Mouse (Mus musculus): ENCODE data around the gene Selenos. TPM values are rescaled to one million over a fixed set of nuclear protein-coding genes. Genes with fewer than 3 reads are reported as not detected.

Gene Selenos
- polyA plus RNA-seq, 1 experiment from 2014 or later: 88.0 TPM

- DNase-seq (ENCODE audit: low spot score): no peak
- Histone ChIP-seq H3K9me3 (ENCODE audit: control insufficient read depth, low read length) (no peaks in the 10 kb centered on the region), H3K36me3 (replicated peaks; ENCODE audit: control insufficient read depth, insufficient read depth) (peaks cover 73% of the 10 kb centered on the region), H3K4me3 (replicated peaks; ENCODE audit: low read length) (no peak overlapping the region), H3K4me2 (replicated peaks) (no peak overlapping the region), H3K27ac (no peak overlapping the region), H3K4me1 (replicated peaks; ENCODE audit: control insufficient read depth, insufficient read depth, low read length) (peaks cover 16% of the 10 kb centered on the region), H3K9ac (no peak overlapping the region), H3K27me3 (ENCODE audit: control insufficient read depth, insufficient read depth, low read length) (no peaks in the 10 kb centered on the region)
- 90% methylated on average over 6 of the region's 6 CpGs for WGBS
- ATAC-seq (ENCODE audit: low FRiP score): no peak
Observed at GRCm38 (mm10) chr7:66083757-66084156, 4.3 kb downstream of the Selenos start.

GRCm38 (mm10) chr7:66084546-66084945 is 5.1 kb downstream of the Selenos start:
- H3K27me3 ChIP-seq (ENCODE audit: control insufficient read depth, insufficient read depth, low read length): no peaks in the 10 kb centered on the region
- no peak overlapping the region for H3K9ac ChIP-seq
- ATAC-seq (ENCODE audit: low FRiP score): no peak
- peaks cover 13% of the 10 kb centered on the region for H3K4me1 ChIP-seq (replicated peaks; ENCODE audit: control insufficient read depth, insufficient read depth, low read length)
- no peak overlapping the region for H3K4me2 ChIP-seq (replicated peaks)
- WGBS: 84% methylated on average over 7 of the region's 7 CpGs
- H3K27ac ChIP-seq: no peak overlapping the region
- peaks cover 81% of the 10 kb centered on the region for H3K36me3 ChIP-seq (replicated peaks; ENCODE audit: control insufficient read depth, insufficient read depth)
- DNase-seq (ENCODE audit: low spot score): no peak
- H3K9me3 ChIP-seq (ENCODE audit: control insufficient read depth, low read length): no peaks in the 10 kb centered on the region
- no peak overlapping the region for H3K4me3 ChIP-seq (replicated peaks; ENCODE audit: low read length)

GRCm38 (mm10) chr7:66087652-66088051 is 8.2 kb downstream of the Selenos start:
- H3K27ac ChIP-seq: no peak overlapping the region
- no peaks in the 10 kb centered on the region for H3K27me3 ChIP-seq (ENCODE audit: control insufficient read depth, insufficient read depth, low read length)
- ATAC-seq (ENCODE audit: low FRiP score): no peak
- no peak overlapping the region for H3K9ac ChIP-seq
- H3K9me3 ChIP-seq (ENCODE audit: control insufficient read depth, low read length): no peaks in the 10 kb centered on the region
- 90% methylated on average over 4 of the region's 4 CpGs for WGBS
- H3K4me1 ChIP-seq (replicated peaks; ENCODE audit: control insufficient read depth, insufficient read depth, low read length): no peaks in the 10 kb centered on the region
- H3K36me3 ChIP-seq (replicated peaks; ENCODE audit: control insufficient read depth, insufficient read depth): peaks cover 94% of the 10 kb centered on the region
- H3K4me2 ChIP-seq (replicated peaks): no peak overlapping the region
- no peak for DNase-seq (ENCODE audit: low spot score)
- H3K4me3 ChIP-seq (replicated peaks; ENCODE audit: low read length): no peak overlapping the region

GRCm38 (mm10) chr7:66088077-66088476 is 8.6 kb downstream of the Selenos start:
- H3K27ac ChIP-seq: no peak overlapping the region
- peaks cover 89% of the 10 kb centered on the region for H3K36me3 ChIP-seq (replicated peaks; ENCODE audit: control insufficient read depth, insufficient read depth)
- H3K9me3 ChIP-seq (ENCODE audit: control insufficient read depth, low read length): no peaks in the 10 kb centered on the region
- H3K4me3 ChIP-seq (replicated peaks; ENCODE audit: low read length): no peak overlapping the region
- DNase-seq (ENCODE audit: low spot score) (no peak), ATAC-seq (ENCODE audit: low FRiP score) (no peak)
- 97% methylated on average over 2 of the region's 2 CpGs for WGBS
- H3K27me3 ChIP-seq (ENCODE audit: control insufficient read depth, insufficient read depth, low read length): no peaks in the 10 kb centered on the region
- H3K9ac ChIP-seq: no peak overlapping the region
- no peaks in the 10 kb centered on the region for H3K4me1 ChIP-seq (replicated peaks; ENCODE audit: control insufficient read depth, insufficient read depth, low read length)
- H3K4me2 ChIP-seq (replicated peaks): no peak overlapping the region

- Histone ChIP-seq H3K9me3 (ENCODE audit: control insufficient read depth, low read length) (no peaks in the 10 kb centered on the region), H3K4me3 (replicated peaks; ENCODE audit: low read length) (no peak overlapping the region), H3K36me3 (replicated peaks; ENCODE audit: control insufficient read depth, insufficient read depth) (peaks cover 63% of the 10 kb centered on the region), H3K27me3 (ENCODE audit: control insufficient read depth, insufficient read depth, low read length) (no peaks in the 10 kb centered on the region), H3K4me2 (replicated peaks) (no peak overlapping the region), H3K9ac (no peak overlapping the region), H3K4me1 (replicated peaks; ENCODE audit: control insufficient read depth, insufficient read depth, low read length) (no peaks in the 10 kb centered on the region), H3K27ac (no peak overlapping the region)
- DNase-seq (ENCODE audit: low spot score) (no peak), ATAC-seq (ENCODE audit: low FRiP score) (no peak)
- 86% methylated on average over 11 of the region's 11 CpGs for WGBS
Observed at GRCm38 (mm10) chr7:66090676-66091190, 11.3 kb downstream of the Selenos start.

GRCm38 (mm10) chr7:66091553-66091952 is 12.1 kb downstream of the Selenos start:
- no peak for DNase-seq (ENCODE audit: low spot score)
- H3K4me1 ChIP-seq (replicated peaks; ENCODE audit: control insufficient read depth, insufficient read depth, low read length): no peaks in the 10 kb centered on the region
- no peaks in the 10 kb centered on the region for H3K27me3 ChIP-seq (ENCODE audit: control insufficient read depth, insufficient read depth, low read length)
- no peak overlapping the region for H3K9ac ChIP-seq
- H3K4me2 ChIP-seq (replicated peaks): no peak overlapping the region
- H3K4me3 ChIP-seq (replicated peaks; ENCODE audit: low read length): no peak overlapping the region
- H3K9me3 ChIP-seq (ENCODE audit: control insufficient read depth, low read length): no peaks in the 10 kb centered on the region
- ATAC-seq (ENCODE audit: low FRiP score): no peak
- H3K27ac ChIP-seq: no peak overlapping the region
- 88% methylated on average over 7 of the region's 7 CpGs for WGBS
- peaks cover 55% of the 10 kb centered on the region for H3K36me3 ChIP-seq (replicated peaks; ENCODE audit: control insufficient read depth, insufficient read depth)

GRCm38 (mm10) chr7:66092656-66093055 is 13.2 kb downstream of the Selenos start:
- 89% methylated on average over 8 of the region's 8 CpGs for WGBS
- ATAC-seq (ENCODE audit: low FRiP score) (no peak), DNase-seq (ENCODE audit: low spot score) (no peak)
- H3K27me3 ChIP-seq (ENCODE audit: control insufficient read depth, insufficient read depth, low read length): no peaks in the 10 kb centered on the region
- no peaks in the 10 kb centered on the region for H3K9me3 ChIP-seq (ENCODE audit: control insufficient read depth, low read length)
- no peak overlapping the region for H3K9ac ChIP-seq
- no peak overlapping the region for H3K4me3 ChIP-seq (replicated peaks; ENCODE audit: low read length)
- no peak overlapping the region for H3K4me2 ChIP-seq (replicated peaks)
- no peaks in the 10 kb centered on the region for H3K4me1 ChIP-seq (replicated peaks; ENCODE audit: control insufficient read depth, insufficient read depth, low read length)
- H3K36me3 ChIP-seq (replicated peaks; ENCODE audit: control insufficient read depth, insufficient read depth): peaks cover 44% of the 10 kb centered on the region
- no peak overlapping the region for H3K27ac ChIP-seq

- WGBS: 78% methylated on average over 5 of the region's 5 CpGs
- no peak overlapping the region for H3K4me2 ChIP-seq (replicated peaks)
- H3K27ac ChIP-seq: no peak overlapping the region
- H3K9me3 ChIP-seq (ENCODE audit: control insufficient read depth, low read length): no peaks in the 10 kb centered on the region
- DNase-seq (ENCODE audit: low spot score): no peak
- H3K9ac ChIP-seq: no peak overlapping the region
- H3K4me1 ChIP-seq (replicated peaks; ENCODE audit: control insufficient read depth, insufficient read depth, low read length): no peaks in the 10 kb centered on the region
- no peak overlapping the region for H3K4me3 ChIP-seq (replicated peaks; ENCODE audit: low read length)
- no peak for ATAC-seq (ENCODE audit: low FRiP score)
- H3K36me3 ChIP-seq (replicated peaks; ENCODE audit: control insufficient read depth, insufficient read depth): peaks cover 29% of the 10 kb centered on the region
- no peaks in the 10 kb centered on the region for H3K27me3 ChIP-seq (ENCODE audit: control insufficient read depth, insufficient read depth, low read length)
Observed at GRCm38 (mm10) chr7:66094141-66094540, 14.7 kb downstream of the Selenos start.

GRCm38 (mm10) chr7:66098803-66099202 is 19.4 kb downstream of the Selenos start:
- Histone ChIP-seq H3K9ac (no peak overlapping the region), H3K27me3 (ENCODE audit: control insufficient read depth, insufficient read depth, low read length) (no peaks in the 10 kb centered on the region), H3K27ac (no peak overlapping the region), H3K36me3 (replicated peaks; ENCODE audit: control insufficient read depth, insufficient read depth) (no peaks in the 10 kb centered on the region), H3K9me3 (ENCODE audit: control insufficient read depth, low read length) (no peaks in the 10 kb centered on the region), H3K4me3 (replicated peaks; ENCODE audit: low read length) (no peak overlapping the region), H3K4me2 (replicated peaks) (no peak overlapping the region), H3K4me1 (replicated peaks; ENCODE audit: control insufficient read depth, insufficient read depth, low read length) (no peaks in the 10 kb centered on the region)
- DNase-seq (ENCODE audit: low spot score): no peak
- ATAC-seq (ENCODE audit: low FRiP score): no peak
- 84% methylated on average over 7 of the region's 7 CpGs for WGBS

GRCm38 (mm10) chr7:66101866-66102265 is 22.4 kb downstream of the Selenos start:
- Histone ChIP-seq H3K9ac (no peak overlapping the region), H3K4me1 (replicated peaks; ENCODE audit: control insufficient read depth, insufficient read depth, low read length) (no peaks in the 10 kb centered on the region), H3K27ac (no peak overlapping the region), H3K27me3 (ENCODE audit: control insufficient read depth, insufficient read depth, low read length) (no peaks in the 10 kb centered on the region), H3K4me2 (replicated peaks) (no peak overlapping the region), H3K4me3 (replicated peaks; ENCODE audit: low read length) (no peak overlapping the region), H3K9me3 (ENCODE audit: control insufficient read depth, low read length) (no peaks in the 10 kb centered on the region), H3K36me3 (replicated peaks; ENCODE audit: control insufficient read depth, insufficient read depth) (no peaks in the 10 kb centered on the region)
- ATAC-seq (ENCODE audit: low FRiP score) (no peak), DNase-seq (ENCODE audit: low spot score) (peak; percentile 78)
- WGBS: 6% methylated on average over 4 of the region's 4 CpGs
